Mouse (Mus musculus) intestine, embryonic 14.5 days (tissue): ENCODE measurements around the gene Mid1ip1. TPM values are rescaled to one million over a fixed set of nuclear protein-coding genes. Genes with fewer than 3 reads are reported as not detected.
A peak's percentile ranks its signal among the peaks of the same experiment; 100 is the strongest.

Experiments
- ATAC-seq: fragments of 200-750 bp; cut with Nextera tagmentation; replicated peaks from 2 replicates; pipeline ENCODE4 v1.8.0; 2017; ENCODE audit warnings: low read depth, moderate number of reproducible peaks, moderate TSS enrichment, moderate library complexity; ENCODE audit not compliant: low FRiP score, low TSS enrichment
- DNase-seq: peaks from one replicate; pipeline ENCODE4 v3.0.0-alpha.2; 2018; ENCODE audit warnings: low spot score
- H3K27ac ChIP-seq: fragments of 300-500 bp; sonication (generic); 2 replicates; pipeline ENCODE4 v1.5.1; 2014; ENCODE audit warnings: low read depth, mild to moderate bottlenecking, control low read depth
- H3K27me3 ChIP-seq: fragments of 300-500 bp; sonication (generic); replicated peaks from 2 replicates; pipeline ENCODE4 v1.6.1; 2014; ENCODE audit warnings: low read length, control low read depth; ENCODE audit not compliant: control insufficient read depth, insufficient read depth
- H3K36me3 ChIP-seq: fragments of 300-500 bp; sonication (generic); 2 replicates; pipeline ENCODE4 v1.6.1; 2014; ENCODE audit warnings: low read length, control low read depth; ENCODE audit not compliant: control insufficient read depth, insufficient read depth
- H3K4me1 ChIP-seq: fragments of 300-500 bp; sonication (generic); replicated peaks from 2 replicates; pipeline ENCODE4 v1.6.1; 2014; ENCODE audit warnings: low read length, control low read depth, mixed read lengths; ENCODE audit not compliant: control insufficient read depth, insufficient read depth
- H3K4me2 ChIP-seq: fragments of 300-500 bp; sonication (generic); 2 replicates; pipeline ENCODE4 v1.6.1; 2014; ENCODE audit warnings: low read length
- H3K4me3 ChIP-seq: fragments of 300-500 bp; sonication (generic); 2 replicates; pipeline ENCODE4 v1.5.1; 2014; ENCODE audit warnings: low read depth, low read length, control low read depth, mixed read lengths
- H3K9ac ChIP-seq: fragments of 300-500 bp; sonication (generic); 2 replicates; pipeline ENCODE4 v1.6.1; 2014; ENCODE audit warnings: mild to moderate bottlenecking, low read length
- H3K9me3 ChIP-seq: fragments of 300-500 bp; sonication (generic); 2 replicates; pipeline ENCODE4 v1.6.1; 2016; ENCODE audit warnings: low read length, control low read depth; ENCODE audit not compliant: control insufficient read depth
- WGBS: fragments of 180-500 bp; shearing (Covaris S2); extraction: QIAGEN DNeasy Blood & Tissue Kit; methylation state at CpG from one replicate; pipeline ENCODE4 v1.1.7; 2014; 5-methylcytosine and 5-hydroxymethylcytosine counted together
- polyA plus RNA-seq: library from polyadenylated mRNA; unstranded; fragments of >200 nt; fragmentation: Nextera tagmentation; extraction: Ambion mirVana; gene quantifications from 2 replicates; pipeline ENCODE4 v1.2.1, GENCODE M21; 2014

The Mid1ip1 gene
- polyA plus RNA-seq, 1 experiment from 2014 or later: 79.8 TPM

GRCm38 (mm10) chrX:10720391-10720790, 5.6 kb downstream of the Mid1ip1 start:
- peak overlapping the region; percentile 56; the same call in 1 of the 2 replicates for H3K4me2 ChIP-seq
- WGBS: 21% methylated on average over 6 of the region's 6 CpGs
- ATAC-seq: no peak

GRCm38 (mm10) chrX:10724571-10724970, 9.8 kb downstream of the Mid1ip1 start:
- Histone ChIP-seq H3K36me3 (no peaks in the 10 kb centered on the region), H3K9ac (no peak overlapping the region), H3K4me3 (no peak overlapping the region), H3K4me1 (no peaks in the 10 kb centered on the region), H3K9me3 (no peaks in the 10 kb centered on the region), H3K27me3 (no peaks in the 10 kb centered on the region), H3K4me2 (no peak overlapping the region), H3K27ac (no peak overlapping the region)
- DNase-seq (no peak), ATAC-seq (no peak)
- WGBS: 87% methylated on average over 1 of the region's 1 CpGs

More at GRCm38 (mm10) chrX:10720391-10720790, 5.6 kb downstream of the Mid1ip1 start:
- Histone ChIP-seq H3K36me3 (no peaks in the 10 kb centered on the region), H3K27ac (no peak overlapping the region), H3K9ac (no peak overlapping the region), H3K4me3 (no peak overlapping the region), H3K9me3 (no peaks in the 10 kb centered on the region), H3K4me1 (no peaks in the 10 kb centered on the region), H3K27me3 (0 out of 2 replicates have a peak, but pooled peaks cover 3% of the 10 kb centered on the region)
- no peak for DNase-seq

- DNase-seq (no peak), ATAC-seq (no peak)
- Histone ChIP-seq H3K4me2 (no peak overlapping the region), H3K27ac (no peak overlapping the region), H3K9ac (no peak overlapping the region), H3K4me3 (no peak overlapping the region), H3K27me3 (no peaks in the 10 kb centered on the region), H3K4me1 (0 out of 2 replicates have a peak, but pooled peaks cover 3% of the 10 kb centered on the region), H3K36me3 (no peaks in the 10 kb centered on the region), H3K9me3 (no peaks in the 10 kb centered on the region)
- 34% methylated on average over 5 of the region's 6 CpGs for WGBS
These were observed 14.7 kb downstream of the Mid1ip1 start for GRCm38 (mm10) chrX:10729488-10729887.

GRCm38 (mm10) chrX:10734453-10734852, 19.6 kb downstream of the Mid1ip1 start:
- DNase-seq (no peak), ATAC-seq (no peak)
- Histone ChIP-seq H3K4me2 (no peak overlapping the region), H3K36me3 (no peaks in the 10 kb centered on the region), H3K27ac (peak overlapping the region; percentile 27; the same call in 1 of the 2 replicates), H3K9ac (no peak overlapping the region), H3K4me1 (0 out of 2 replicates have a peak, but pooled peaks cover 3% of the 10 kb centered on the region), H3K9me3 (no peaks in the 10 kb centered on the region), H3K4me3 (no peak overlapping the region), H3K27me3 (no peaks in the 10 kb centered on the region)
- 20% methylated on average over 1 of the region's 1 CpGs for WGBS

- H3K4me3 ChIP-seq: no peak overlapping the region
- H3K4me1 ChIP-seq: 0 out of 2 replicates have a peak, but pooled peaks cover 3% of the 10 kb centered on the region
- H3K27ac ChIP-seq: no peak overlapping the region
- 47% methylated on average over 1 of the region's 1 CpGs for WGBS
- DNase-seq (no peak), ATAC-seq (no peak)
- H3K27me3 ChIP-seq: no peaks in the 10 kb centered on the region
- H3K4me2 ChIP-seq: no peak overlapping the region
- no peak overlapping the region for H3K9ac ChIP-seq
- no peaks in the 10 kb centered on the region for H3K36me3 ChIP-seq
- no peaks in the 10 kb centered on the region for H3K9me3 ChIP-seq
These were observed 20.1 kb downstream of the Mid1ip1 start for GRCm38 (mm10) chrX:10734874-10735273.

GRCm38 (mm10) chrX:10758866-10759265, 44.1 kb downstream of the Mid1ip1 start:
- H3K27ac ChIP-seq: no peak overlapping the region
- H3K9ac ChIP-seq: no peak overlapping the region
- H3K36me3 ChIP-seq: no peaks in the 10 kb centered on the region
- H3K4me3 ChIP-seq: no peak overlapping the region
- ATAC-seq (no peak), DNase-seq (no peak)
- H3K4me2 ChIP-seq: no peak overlapping the region
- no peaks in the 10 kb centered on the region for H3K4me1 ChIP-seq
- 77% methylated on average over 4 of the region's 4 CpGs for WGBS
- no peaks in the 10 kb centered on the region for H3K9me3 ChIP-seq
- no peaks in the 10 kb centered on the region for H3K27me3 ChIP-seq

- Histone ChIP-seq H3K9me3 (no peaks in the 10 kb centered on the region), H3K4me3 (no peak overlapping the region), H3K9ac (no peak overlapping the region), H3K27me3 (0 out of 2 replicates have a peak, but pooled peaks cover 3% of the 10 kb centered on the region), H3K27ac (no peak overlapping the region), H3K4me1 (no peaks in the 10 kb centered on the region), H3K36me3 (no peaks in the 10 kb centered on the region), H3K4me2 (no peak overlapping the region)
- 63% methylated on average over 10 of the region's 10 CpGs for WGBS
- DNase-seq: no peak
- no peak for ATAC-seq
These were observed 48.7 kb downstream of the Mid1ip1 start for GRCm38 (mm10) chrX:10763476-10764016.

Other genes with a start within 250 kb of the Mid1ip1 start
- 172 and 176 TPM in 2 replicates for gene Tspan7, start 229.9 kb upstream of the Mid1ip1 start, polyA plus RNA-seq